Mouse (Mus musculus) cerebellum, adult 11 months (tissue): ENCODE results near the gene 1700025G04Rik.
A peak's percentile ranks its signal among the peaks of the same experiment; 100 is the strongest.

Experiments
- DNase-seq: peaks from one replicate; pipeline ENCODE4 v3.0.0; 2022

Gene 1700025G04Rik

DNA sequence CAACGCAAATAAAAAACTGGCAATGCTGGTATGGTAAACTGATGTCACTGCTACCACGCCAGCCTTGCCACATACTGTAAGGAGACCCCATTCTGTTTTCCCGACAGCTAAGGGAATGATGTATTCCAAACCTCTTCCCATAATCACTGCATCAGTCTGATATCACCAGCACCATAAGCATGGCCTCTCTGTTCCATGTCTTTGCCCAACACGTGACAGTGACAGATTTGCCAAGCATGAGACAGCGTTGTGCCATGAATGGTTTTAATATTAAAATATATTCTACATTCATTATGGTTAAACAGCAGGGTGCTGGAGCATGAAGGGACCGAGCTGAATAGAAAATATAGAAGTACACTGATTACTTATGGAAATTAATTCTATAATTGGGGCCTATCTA lies 14.2 kb downstream of the 1700025G04Rik start:
- DNase-seq: no peak

DNA sequence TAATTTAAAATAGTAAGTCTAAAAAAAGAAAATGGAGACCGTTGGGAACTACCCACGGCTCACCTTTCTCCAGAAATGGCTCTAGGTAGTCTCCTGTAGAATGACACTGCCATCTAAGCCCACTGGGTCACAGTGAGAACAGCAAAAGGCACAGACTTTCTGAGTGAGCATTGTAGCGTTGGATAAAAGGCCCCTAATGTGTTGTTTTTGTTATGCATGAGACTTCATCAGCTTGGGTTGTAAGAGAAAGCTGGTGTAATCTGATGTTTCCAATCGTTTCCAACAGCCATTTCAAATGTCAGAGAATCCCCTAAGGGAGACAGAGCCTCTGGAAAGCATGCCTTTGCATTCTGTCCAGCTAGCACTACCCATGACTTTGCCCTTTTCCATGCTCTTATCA lies 19.5 kb downstream of the 1700025G04Rik start:
- no peak for DNase-seq

DNA sequence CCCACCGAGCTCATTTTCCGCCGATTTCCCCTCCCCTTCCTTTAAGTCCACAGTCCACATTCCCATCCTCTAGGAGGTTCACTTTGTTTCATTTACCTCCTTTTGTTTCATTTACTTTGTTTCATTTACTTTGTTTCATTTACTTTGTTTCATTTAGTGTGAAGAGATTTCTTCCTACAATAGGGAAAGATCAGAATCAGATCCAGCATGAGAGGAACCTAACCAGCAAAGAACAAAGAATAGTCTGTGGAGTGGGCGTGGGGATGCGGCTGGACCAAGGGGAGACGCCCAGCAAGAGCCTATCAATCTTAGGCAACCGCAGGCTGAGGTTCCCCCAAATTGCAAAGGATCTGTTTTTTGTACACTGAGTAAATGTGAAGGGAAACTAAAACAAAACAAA lies 20.2 kb downstream of the 1700025G04Rik start:
- no peak for DNase-seq

DNA sequence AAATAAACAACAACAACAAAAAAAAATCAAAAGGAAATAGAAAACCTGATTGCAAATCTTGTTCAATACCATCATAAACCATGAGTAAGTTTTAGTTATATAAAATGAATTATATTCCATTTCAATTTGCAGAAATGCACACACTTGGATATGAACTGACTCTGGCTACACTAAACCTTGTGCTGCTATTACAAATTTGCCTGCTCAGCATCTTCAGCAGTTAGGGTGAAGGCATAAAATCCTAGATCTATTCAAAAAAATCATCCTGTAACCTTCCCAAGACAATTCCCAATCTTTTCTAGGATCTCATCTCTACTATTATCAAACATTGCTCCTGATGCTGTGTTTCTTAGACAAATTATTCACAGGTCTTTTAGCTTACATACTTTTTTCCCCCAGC lies 22.0 kb downstream of the 1700025G04Rik start:
- no peak for DNase-seq

DNA sequence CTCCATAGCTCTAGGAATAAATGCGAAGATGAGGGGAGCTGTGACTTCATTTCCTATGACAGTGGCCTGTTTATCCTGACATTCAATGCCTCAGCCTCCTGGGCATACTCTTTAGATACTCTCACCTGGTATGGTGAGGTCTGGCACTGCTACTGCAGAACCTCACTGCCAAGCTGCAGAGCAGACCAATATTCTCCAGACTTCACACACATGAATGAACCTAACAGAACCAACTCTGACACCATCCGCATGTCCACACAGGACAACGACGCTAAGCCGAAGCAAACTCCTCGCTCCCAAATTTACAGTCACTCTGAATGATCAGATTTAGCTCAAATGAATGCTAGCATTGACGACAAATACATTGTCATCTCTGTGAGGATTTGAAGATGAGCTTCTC lies 24.4 kb downstream of the 1700025G04Rik start:
- DNase-seq: no peak

DNA sequence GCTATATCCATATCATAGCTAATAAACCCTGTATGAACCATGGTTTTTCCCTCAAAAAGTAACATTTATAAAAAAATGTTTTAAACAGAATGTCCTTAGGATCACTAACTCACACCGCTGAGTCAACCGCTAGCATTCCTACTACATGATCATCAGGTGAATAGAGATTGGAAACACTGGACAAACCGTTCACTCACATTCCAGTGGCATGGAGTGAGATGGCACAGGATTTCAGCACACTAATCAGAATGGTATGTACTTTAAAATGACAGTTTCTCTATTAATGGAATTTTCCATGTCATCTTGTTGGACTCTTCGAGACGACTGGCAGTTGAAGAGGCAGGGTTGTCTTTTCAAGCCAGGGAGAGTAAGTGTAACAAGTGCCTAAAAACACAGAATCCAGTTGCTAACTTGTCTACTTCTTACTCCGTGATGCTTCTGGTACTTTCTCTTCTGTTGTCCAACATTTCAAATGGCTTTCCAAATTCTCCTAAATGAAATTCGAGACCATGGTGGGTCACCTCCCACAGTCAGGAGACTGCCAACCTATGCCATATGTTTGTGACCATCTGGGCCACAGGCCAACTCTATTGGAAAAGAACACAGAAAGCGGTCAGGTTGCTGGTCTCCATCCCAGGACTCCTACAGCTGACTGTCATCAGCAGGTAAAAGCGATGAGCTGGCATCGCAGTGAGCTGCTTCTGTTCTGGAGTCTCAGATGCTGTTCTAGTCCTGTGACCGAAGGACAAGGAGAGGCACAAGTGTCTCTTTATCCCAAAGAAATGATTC lies 26.4 kb downstream of the 1700025G04Rik start:
- peak; percentile 91 for DNase-seq

DNA sequence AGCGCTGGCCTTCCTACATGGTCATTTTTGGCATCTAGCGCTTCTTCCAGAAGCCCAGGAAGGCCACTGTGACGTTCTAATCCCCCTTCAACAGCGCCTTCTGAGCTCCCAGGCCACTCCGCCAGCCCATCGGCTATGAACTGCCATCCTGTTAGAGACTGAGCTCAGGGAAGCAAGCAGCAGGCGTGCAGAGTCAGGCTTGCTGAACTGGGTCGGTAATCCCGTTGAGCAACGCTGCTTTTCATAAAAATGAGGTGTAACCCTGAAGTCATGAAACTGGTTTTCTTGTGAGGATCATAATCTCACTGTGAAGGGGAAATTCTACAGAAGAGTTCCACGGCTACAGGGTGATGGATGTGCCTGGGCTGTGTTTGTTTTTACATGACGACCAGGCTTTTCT lies 28.2 kb downstream of the 1700025G04Rik start:
- DNase-seq: no peak

DNA sequence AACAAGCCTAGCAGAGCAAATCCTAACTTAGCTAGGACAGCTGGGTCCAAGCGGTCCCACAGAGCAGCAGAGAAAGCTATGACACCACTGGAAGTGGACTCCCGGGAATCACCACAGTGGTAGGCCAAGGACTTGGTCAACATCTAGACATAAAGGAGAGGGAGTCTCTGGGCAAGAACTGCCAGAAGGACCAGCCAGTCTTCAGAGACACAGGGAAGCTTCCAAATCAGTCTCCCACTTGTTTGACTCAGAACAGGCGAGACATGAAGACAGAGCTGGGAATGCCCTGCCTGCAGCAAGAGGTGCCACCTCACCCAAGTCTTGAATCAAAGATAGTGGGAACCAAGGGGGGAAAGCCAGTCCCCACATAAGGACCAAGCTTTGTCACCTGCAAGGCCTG lies 29.7 kb downstream of the 1700025G04Rik start:
- no peak for DNase-seq

DNA sequence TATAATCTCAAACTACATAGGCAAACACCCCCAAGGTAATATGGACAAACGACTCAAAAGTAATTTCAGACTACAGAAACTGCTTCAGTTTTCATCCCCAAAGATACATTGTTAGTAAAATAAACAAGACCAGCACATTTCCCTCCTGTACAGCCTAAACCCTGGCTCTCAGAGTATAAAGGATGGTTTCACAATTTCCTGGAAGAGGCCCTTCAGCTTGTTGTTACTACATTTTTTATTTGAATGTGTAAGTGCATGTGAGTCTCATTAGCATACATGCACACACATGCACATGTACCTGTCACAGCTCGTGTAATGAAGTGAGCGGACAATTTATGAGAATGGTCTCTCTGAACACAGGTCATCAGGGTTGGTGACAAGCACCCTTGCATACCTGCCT lies 31.1 kb downstream of the 1700025G04Rik start:
- DNase-seq: no peak

DNA sequence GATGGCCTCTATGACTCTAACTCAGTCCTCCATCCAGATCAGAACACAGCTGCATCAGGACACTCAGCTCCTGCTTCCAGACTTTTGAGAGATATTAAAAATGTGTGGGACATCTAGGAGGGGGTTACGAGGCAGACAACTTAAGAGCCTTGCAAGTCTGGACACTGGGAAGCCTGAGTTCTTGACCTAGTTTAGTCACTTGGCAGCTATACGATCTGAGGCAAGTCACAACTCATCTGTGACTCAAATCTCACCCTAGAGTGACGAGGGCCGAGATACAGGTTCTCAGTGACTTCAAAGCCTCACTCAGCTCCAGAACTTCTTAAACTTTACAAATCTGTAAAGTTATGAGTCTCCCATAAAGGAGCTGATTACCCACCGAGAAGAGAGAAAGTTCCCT lies 36.8 kb downstream of the 1700025G04Rik start:
- DNase-seq: no peak

DNA sequence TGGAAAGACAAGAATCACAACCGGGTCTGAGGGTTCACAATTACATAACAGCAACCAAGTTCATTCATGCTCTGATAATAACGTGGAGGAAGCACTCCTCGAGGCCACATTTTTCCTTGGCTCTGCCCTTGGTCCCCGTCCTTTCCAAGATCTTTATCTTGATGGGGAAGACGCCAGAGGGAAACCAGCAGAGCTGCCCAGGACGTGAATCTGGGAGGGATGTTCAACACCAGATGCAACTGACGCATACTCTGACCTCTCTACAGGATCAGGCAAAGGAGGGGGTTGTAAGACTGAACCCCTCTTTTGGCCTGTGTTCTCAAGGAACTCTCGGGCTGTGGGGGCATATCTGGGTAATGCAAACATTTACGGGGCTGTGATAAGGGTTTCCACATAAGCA lies 38.1 kb downstream of the 1700025G04Rik start:
- no peak for DNase-seq

DNA sequence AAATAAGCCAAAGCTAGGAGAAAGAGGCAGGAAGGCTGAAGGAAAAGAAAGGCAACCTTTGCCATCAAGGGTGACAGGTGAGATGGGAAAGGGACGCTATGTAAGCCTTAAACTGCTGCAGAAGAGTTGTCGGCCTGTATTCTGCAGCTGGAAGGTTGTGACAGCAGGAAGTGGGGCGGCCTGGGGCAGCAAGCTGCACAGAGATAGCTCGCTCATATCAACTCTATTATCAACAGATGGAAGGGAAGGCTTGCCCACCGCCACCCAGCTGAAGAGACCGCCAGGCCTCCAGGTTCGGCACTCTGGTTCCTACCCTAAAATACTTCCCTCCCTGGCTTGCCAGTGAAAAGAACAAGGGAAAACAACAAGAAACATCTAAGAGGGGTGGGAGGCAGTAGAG lies 39.9 kb downstream of the 1700025G04Rik start:
- no peak for DNase-seq

DNA sequence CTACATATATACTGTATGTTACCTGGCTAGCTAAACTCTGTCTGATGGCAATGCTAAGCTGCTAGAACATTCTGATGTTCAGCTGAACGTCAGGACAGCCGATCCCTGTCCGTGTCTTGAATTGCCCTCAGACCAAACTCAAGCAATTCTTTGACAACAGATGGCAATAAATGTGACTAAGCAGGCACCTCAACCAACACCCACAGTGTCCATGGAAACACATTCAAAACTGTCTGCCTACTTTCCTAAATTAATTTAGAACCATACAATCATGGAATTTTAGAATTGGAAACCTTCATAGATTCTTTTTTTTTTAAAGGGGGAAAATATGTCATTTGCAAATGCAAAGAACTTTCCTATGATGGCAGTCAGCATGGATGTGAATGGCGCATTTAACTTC lies 41.6 kb downstream of the 1700025G04Rik start:
- no peak for DNase-seq

DNA sequence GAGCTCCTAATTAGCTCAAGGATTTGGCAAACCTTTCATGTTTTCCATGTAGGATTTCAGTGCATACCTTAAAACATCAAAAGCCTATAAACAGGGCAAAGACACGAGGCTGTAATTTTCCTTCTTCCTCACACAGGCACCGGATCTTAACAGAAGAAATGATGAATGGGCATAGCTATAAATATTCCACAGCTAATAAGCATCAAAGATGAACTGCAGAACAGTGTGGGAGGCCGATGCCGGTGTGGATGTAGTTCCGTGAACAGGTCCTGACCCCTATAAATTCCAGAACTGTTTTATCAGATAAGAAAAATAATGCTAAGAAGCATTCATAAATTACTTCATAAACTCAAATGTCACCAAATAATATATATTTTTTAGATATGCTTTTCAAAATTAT lies 42.5 kb downstream of the 1700025G04Rik start:
- DNase-seq: no peak

DNA sequence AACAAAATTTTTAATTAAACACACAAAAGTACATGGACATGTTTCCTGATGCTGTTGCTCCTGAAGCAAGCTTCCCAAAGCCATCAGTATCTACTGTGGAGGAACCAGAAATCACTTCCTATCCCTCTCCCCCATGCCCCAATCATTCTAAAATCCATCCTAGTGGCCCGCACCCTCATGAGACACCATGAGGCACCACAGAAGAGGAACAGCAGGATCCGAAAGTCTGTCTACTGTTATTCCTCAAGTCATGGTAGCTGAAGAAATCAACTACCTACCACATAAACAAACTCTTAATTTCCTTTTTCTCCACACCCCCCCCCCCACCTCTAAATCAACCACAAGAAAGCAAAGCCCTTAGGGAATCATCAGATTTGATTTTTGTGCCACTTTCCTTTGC lies 46.5 kb downstream of the 1700025G04Rik start:
- DNase-seq: no peak

DNA sequence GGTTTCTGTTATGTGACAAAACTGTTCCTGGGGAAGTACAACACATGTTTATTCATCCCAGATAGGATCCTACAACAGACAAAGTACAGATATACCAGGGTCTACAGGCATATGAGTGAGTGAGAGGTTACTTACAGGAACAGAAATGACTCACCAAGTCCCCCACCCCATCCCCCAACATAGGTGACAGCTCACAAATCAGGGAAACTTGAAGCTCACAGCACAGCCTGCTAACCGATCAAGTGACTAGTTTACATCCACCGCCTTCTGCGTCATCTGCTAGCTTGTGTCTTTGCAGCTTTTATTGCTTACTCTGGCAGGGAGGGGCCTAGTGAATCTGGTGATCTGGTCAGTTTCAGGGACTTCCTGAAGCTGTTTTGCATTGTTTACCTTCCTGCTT lies 47.5 kb downstream of the 1700025G04Rik start:
- no peak for DNase-seq

DNA sequence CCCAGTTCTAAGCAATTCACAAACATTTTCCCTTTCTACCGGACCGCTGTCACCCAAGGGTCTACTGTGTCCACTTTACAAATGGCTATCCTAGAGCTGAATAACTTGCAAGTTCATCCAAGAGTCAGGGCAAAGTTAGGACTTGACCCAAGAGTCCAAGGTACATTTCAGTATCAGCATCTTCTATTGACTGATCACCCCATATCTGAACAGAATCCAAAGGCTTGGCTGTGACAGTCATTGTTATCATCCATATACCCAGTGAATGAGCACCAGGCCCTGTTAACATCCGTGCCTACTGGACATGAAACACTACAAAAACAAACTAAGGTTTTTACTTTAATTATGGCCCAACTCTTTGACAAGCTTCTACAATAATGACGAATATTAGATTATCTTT lies 48.9 kb downstream of the 1700025G04Rik start:
- no peak for DNase-seq

DNA sequence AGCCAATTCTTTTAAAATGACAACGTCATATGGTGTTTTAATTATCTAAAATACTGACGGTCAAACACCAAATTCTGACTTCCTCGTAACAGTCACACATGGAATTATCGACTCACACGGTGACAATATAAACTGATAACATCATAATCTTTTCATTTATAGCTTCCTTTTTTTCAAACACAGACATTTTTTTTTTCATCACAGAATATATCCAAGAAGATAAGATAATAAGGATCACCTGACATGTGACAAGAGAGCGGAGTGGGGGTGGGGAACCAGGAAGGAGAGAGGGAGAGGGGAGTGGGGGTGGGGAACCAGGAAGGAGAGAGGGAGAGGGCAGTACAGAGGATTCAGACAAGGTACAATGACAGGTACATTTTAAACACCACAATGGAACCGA lies 49.9 kb downstream of the 1700025G04Rik start:
- DNase-seq: no peak

DNA sequence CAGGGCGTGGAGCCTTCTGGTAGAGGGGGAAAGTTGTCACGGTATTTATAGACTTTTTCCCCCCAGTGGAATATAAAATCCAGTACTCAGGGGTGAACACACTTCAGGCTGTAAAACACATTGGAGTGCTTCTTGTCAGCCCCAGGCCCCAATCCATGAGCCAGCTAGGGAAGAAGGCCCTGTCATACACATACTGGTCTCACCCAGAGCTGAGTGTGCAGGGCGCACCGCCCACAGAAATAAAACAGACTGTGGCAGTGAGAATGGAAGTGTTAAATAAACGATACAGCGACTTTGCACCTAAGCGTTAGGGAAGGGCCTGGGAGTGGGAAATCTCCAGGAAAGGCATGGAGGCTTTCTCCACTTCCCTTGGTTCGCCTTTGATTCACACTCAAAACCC lies 50.3 kb downstream of the 1700025G04Rik start:
- no peak for DNase-seq

DNA sequence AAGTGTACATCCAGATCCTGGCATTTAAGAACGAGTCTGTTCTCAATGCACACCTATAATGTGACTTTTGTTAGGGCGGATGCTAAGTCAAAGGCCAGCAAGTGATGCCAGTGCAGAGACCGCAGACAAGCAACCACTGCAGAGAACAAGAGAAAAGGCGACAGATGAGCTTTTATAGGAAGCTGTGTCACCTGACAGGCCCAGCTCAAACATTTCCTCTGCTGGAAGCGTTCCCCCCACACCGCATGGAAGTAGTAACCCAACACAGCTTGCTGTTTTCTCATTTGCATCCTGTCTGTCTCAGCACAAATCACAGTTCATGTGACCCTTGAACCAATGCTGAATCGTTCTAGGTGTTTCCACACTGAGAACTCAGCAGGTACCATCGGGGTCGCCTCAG lies 51.8 kb downstream of the 1700025G04Rik start:
- DNase-seq: no peak

DNA sequence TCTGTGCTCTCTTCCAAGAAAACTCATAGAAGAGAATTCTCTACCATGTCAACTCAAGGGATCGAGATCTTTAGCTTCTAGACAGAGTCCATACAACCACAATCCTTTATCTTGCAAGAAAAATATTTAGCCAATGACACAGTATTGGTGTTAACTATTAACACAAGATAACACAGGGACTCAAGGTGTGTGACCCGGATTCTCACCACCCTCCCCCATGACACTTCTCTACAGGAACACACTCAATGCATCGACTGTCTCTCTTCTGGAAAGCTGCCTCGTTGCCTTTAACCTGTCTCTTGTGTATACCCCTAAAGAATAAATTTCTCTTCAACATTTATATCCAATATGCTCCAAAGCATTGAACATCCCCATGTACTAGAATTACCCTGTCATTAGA lies 52.3 kb downstream of the 1700025G04Rik start:
- DNase-seq: no peak

DNA sequence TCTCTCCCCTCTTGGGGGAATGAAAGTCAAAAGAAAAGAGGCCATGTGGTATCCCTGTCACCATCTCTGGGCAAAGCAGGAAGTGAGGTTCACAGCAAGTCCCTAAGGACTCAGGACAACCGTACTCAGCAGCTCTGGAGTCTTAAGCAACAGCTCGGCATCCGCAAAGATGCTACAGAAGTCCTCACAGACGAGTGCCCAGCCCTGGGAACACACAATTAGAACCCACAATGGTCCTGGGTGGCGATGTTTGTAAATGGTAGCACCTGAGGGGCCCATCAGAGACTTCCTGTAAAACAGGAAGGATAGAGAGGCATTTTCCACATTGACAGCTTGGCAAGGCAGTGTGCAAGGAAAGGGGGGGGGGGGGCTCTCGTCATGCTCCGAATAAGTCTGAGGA lies 55.2 kb downstream of the 1700025G04Rik start:
- no peak for DNase-seq

DNA sequence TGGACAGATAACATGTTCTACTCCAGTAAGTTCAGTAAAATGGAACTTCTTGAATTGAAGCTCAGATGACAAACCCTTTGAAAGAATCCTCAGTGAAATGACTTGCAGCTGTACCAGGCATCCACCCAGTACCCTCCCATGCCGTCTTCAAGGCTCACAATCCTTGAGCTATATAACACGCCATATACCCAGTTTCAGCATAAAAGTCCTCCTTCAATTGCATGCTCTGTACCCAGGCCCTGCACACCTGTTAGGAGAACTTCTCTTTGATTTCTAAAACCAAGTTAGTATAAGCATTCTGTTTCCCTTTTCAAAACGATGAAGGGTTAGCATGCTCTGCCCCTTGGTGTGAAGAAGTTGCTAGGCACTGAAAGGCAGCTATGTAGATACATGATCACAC lies 56.2 kb downstream of the 1700025G04Rik start:
- DNase-seq: no peak

DNA sequence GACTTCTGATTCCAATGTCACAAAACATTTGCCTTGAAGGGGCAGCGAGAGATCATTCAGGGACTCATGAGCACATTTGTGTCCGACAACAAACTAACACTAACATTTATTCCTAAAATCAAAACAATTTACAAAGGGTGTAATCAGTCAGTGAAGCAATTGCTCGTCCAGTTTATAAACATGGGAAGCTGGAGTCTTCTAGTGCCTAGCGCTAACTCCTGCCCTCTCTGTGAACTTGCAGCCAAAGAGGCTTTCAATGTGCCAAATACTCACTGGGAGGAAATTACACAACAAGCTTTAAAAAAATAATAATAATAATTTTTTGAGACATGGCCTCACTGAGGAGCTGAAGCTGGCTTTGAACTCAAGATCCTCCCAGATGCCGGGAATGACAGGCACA lies 57.8 kb downstream of the 1700025G04Rik start:
- no peak for DNase-seq

DNA sequence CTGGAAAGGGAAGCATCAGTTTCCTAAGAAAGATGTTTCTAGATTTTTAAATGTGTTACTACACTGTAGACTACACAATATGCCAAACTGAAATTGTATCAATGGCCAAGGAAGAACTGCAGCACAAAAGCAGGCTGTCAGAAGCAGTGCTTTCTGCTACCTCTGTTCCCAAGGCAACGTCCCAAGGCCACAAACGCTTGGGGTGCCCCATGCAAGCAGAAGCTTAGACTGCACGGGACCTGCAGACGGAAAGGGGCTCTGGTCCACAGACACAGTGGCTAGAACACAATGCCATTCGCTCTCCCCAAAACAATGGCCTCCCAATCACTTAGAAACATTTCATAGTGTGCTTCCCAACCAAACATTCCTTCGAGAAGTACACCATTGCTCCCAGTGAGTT lies 59.4 kb downstream of the 1700025G04Rik start:
- no peak for DNase-seq
